Mouse (Mus musculus): ENCODE measurements at regions not wholly inside any gene's neighbourhood (a gene's known extent, or its start where the extent isn't known, plus 50 kb on each side); places are given as distances from the start of the nearest gene placed in this dataset.

DNA sequence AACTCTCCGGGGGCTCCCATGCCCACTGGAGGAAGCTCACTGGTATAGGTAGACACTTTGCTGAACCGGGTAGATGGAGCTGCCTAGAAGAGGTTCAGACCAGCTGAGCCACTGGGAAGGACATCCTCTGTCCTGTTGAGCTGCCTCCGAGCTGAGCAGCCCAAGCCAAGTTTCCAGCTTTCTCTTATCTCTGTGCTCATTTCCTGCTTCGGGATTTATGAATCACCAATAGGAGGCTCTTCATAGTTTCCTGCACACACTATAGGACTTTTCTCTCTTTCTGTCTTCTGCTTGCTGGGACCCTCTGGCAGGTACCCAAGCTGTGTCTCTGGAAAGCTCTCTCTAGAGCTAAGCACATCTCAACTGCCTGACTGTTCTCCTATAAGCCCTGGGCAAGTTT, 177.4 kb upstream of the Hes1 start:
- no peak for TF ChIP-seq CTCF (IDR thresholded peaks at IDR 0.05)
- Histone ChIP-seq H3K4me3 (no peak overlapping the region), H3K27ac (no peak overlapping the region)
- no peak for DNase-seq (ENCODE audit: extremely low spot score in 1 of 2, low spot score in 2 of 2)
- intact Hi-C loops (cut with DNase I): no loop called here

- no peak for TF ChIP-seq CTCF (IDR thresholded peaks at IDR 0.05)
- no peak for DNase-seq (ENCODE audit: extremely low spot score in 1 of 2, low spot score in 2 of 2)
- Histone ChIP-seq H3K27ac (no peak overlapping the region), H3K4me3 (no peak overlapping the region)
- intact Hi-C loops (cut with DNase I): no loop called here
Measured at GRCm38 (mm10) chr16:29889346-29889745, 174.8 kb upstream of the Hes1 start.

DNA sequence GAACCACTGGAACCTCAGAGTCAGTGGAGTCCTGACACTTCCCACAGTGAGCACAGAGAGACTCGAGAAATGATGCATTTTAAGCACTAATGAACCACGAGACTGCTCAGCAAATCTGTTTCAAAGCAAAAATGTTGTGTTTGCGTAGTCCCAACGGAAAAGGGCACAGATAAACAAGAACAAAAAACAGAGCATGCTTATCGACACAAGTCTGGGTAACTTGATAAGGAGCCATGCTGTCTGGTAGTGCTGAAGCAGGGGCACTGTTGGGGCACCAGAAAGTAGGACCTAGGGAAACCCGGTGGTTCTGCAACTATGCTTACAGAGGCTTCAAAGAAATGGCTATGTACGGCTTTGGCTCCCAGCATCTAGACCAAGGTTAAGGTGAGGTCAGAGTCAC, 172.7 kb upstream of the Hes1 start:
- TF ChIP-seq CTCF (IDR thresholded peaks at IDR 0.05): no peak
- Histone ChIP-seq H3K27ac (no peak overlapping the region), H3K4me3 (no peak overlapping the region)
- no peak for DNase-seq (ENCODE audit: extremely low spot score in 1 of 2, low spot score in 2 of 2)
- intact Hi-C loops (cut with DNase I): no loop called here

DNA sequence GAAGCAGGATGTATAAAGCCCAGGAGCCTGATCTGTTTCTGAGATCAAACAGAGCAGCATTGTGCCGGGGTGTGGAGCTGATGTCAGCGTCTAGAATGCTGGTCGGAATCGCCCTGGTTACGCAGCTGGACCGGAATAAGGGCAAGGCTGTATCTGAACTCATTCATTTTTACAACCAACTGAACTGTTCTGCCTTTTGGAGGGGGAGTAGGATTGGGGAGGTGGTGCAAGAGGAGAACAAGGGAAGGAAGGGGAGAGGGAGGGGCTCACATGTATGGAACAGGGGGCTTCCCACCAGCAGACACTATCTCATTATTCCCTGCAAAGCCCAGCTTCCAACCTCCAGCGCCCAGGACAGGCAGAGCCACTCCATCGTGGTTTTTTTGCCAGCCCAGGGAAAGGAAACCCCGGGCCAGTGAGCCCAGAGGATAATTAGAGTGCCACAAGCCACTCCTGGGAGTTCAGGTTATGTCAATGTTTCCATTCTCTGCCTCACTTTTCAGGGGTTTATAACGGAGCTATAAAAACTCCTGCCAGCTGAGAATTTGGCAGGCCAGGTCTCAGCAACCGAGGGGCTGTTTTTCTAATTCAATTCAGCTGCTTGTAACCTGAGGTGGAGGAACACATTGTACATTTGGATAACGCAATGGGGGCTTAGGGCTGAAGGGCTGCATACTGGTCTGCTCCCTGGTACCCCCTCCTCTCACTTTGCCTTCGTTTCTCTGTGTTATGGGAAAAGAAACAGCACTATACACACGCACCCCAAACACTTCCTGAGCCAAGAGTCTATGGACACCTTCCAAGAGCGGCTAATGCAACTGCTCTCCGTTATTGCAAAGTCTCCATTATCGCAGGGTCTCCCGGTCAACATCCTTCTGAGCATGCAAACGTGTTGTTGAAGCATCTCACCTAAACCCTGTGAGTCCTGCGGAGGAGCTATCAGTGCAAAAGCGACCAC, 170.0 kb upstream of the Hes1 start:
- Histone ChIP-seq H3K4me3 (no peak overlapping the region), H3K27ac (no peak overlapping the region)
- DNase-seq (ENCODE audit: extremely low spot score in 1 of 2, low spot score in 2 of 2): no peak
- TF ChIP-seq CTCF (IDR thresholded peaks at IDR 0.05): no peak
- intact Hi-C loops (cut with DNase I): no loop called here

DNA sequence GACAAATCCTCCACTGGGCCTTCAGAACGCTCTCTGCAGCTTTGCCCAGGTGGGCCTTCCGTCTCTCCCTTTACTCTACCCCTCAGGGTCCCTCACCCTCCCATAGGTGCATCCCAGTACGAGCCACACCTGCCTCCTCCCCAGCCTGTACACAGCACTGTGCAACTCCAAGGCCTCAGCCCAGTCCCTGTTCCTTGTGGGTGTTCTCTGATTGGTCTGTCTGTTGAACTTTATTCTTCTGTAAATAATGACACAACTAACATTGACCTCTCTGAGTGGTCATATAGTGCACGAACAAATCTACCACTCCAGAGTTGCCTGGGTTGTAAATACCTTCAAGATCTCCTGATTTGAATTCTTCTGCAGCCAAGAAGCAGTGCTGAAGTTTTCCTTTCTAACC, 167.8 kb upstream of the Hes1 start:
- no peak overlapping the region for H3K4me3 ChIP-seq
- DNase-seq (ENCODE audit: extremely low spot score in 1 of 2, low spot score in 2 of 2): no peak
- no peak overlapping the region for H3K27ac ChIP-seq
- no peak for TF ChIP-seq CTCF (IDR thresholded peaks at IDR 0.05)
- intact Hi-C loops (cut with DNase I): no loop called here

DNA sequence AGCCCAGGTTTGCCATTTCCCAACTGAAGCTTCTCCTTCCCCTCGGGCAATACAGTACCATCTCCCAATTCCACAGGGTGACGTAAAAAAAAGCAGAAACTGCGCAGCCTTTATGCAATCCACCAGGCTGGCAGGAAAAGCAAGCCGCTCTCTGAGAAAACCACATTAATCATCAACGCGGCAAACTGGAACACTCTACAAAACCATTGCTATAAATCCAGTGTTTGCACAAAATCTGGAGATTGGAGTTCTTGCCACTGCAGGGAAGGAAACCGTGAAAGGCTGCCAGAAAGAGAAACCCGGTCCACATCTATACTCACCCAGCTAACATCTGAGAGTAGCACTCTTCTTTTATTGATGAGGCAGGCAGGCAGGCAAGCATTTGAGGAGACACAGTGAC, 160.7 kb upstream of the Hes1 start:
- intact Hi-C loops (cut with DNase I): no loop called here
- no peak overlapping the region for H3K4me3 ChIP-seq
- TF ChIP-seq CTCF (IDR thresholded peaks at IDR 0.05): no peak
- no peak for DNase-seq (ENCODE audit: extremely low spot score in 1 of 2, low spot score in 2 of 2)
- H3K27ac ChIP-seq: no peak overlapping the region

- TF ChIP-seq CTCF (IDR thresholded peaks at IDR 0.05): no peak
- no peak overlapping the region for H3K4me3 ChIP-seq
Measured at GRCm38 (mm10) chr16:29904183-29904775, 159.9 kb upstream of the Hes1 start.

GRCm38 (mm10) chr16:29907331-29907730, 156.9 kb upstream of the Hes1 start:
- intact Hi-C loops (cut with DNase I): no loop called here
- no peak overlapping the region for H3K27ac ChIP-seq
- DNase-seq (ENCODE audit: extremely low spot score in 1 of 2, low spot score in 2 of 2): no peak
- TF ChIP-seq CTCF (IDR thresholded peaks at IDR 0.05): no peak
- no peak overlapping the region for H3K4me3 ChIP-seq

More at GRCm38 (mm10) chr16:29904183-29904775, 159.9 kb upstream of the Hes1 start:
- intact Hi-C loops (cut with DNase I): no loop called here
- no peak for DNase-seq (ENCODE audit: extremely low spot score in 1 of 2, low spot score in 2 of 2)
- no peak overlapping the region for H3K27ac ChIP-seq

- no peak overlapping the region for H3K4me3 ChIP-seq
- H3K27ac ChIP-seq: no peak overlapping the region
- no peak for TF ChIP-seq CTCF (IDR thresholded peaks at IDR 0.05)
- DNase-seq (ENCODE audit: extremely low spot score in 1 of 2, low spot score in 2 of 2): no peak
- intact Hi-C loops (cut with DNase I): no loop called here
Measured at GRCm38 (mm10) chr16:29908031-29908430, 156.2 kb upstream of the Hes1 start.

DNA sequence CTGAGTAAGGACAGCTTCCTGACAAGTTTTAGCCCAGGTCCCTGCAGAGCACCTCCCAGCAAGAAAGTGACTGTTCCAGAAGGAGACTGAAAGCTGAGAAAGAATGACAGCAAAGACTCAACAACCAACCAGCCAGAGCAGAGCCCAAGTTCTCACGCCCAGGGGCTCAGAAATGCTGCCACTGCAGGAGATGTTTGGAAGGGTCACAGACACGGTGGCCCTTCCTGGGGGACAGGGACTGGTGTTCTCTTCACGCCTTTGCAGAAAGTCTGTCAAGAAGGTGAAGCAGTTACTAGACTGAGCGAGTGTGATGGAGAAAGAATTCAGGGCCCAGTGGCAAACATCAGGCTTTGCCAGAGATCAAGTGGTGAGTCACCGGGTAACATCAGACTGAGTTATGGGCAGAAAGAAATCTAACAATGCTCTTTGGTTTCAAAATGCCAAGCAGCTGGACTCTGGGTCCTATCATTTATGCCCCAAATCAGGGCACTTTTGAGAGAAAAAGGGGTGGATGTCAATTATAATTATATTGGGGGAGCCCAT, 154.2 kb upstream of the Hes1 start:
- TF ChIP-seq CTCF (IDR thresholded peaks at IDR 0.05): no peak
- H3K4me3 ChIP-seq: no peak overlapping the region
- no peak for DNase-seq (ENCODE audit: extremely low spot score in 1 of 2, low spot score in 2 of 2)
- H3K27ac ChIP-seq: no peak overlapping the region
- intact Hi-C loops (cut with DNase I): no loop called here

GRCm38 (mm10) chr16:29911164-29911571, 153.0 kb upstream of the Hes1 start:
- Histone ChIP-seq H3K27ac (no peak overlapping the region), H3K4me3 (no peak overlapping the region)
- intact Hi-C loops (cut with DNase I): no loop called here
- no peak for DNase-seq (ENCODE audit: extremely low spot score in 1 of 2, low spot score in 2 of 2)
- TF ChIP-seq CTCF (IDR thresholded peaks at IDR 0.05): no peak

- no peak overlapping the region for H3K27ac ChIP-seq
- no peak for TF ChIP-seq CTCF (IDR thresholded peaks at IDR 0.05)
- intact Hi-C loops (cut with DNase I): no loop called here
- no peak overlapping the region for H3K4me3 ChIP-seq
- no peak for DNase-seq (ENCODE audit: extremely low spot score in 1 of 2, low spot score in 2 of 2)
Measured at GRCm38 (mm10) chr16:29913357-29914010, 150.7 kb upstream of the Hes1 start.

Measured in left cerebral cortex, adult 2 months (tissue).